Mouse (Mus musculus): ENCODE data around the gene 4833427G06Rik.

DNA sequence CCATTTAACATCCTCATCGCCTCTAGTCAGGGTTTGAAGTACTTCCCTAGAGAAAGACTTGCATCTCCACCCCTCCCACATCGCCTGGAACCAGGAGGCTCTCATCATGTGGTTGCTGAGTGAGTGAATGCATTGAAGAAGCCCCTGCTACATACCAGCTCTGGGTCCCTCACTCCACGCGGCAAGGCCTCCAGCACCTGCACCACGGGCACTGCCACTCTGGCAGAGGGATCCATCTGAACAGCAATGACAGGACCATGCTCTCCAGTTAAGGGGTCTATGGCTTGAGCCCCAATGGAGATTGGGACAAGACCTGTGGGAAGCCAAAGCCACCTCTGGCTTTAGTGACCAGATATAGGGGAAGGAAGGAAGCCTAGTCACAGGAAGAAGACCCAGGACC lies 45.4 kb upstream of the 4833427G06Rik start:
- TF ChIP-seq CTCF (IDR thresholded peaks at IDR 0.05; ENCODE audit: low read depth, low read length) (no peak), EP300 (IDR thresholded peaks at IDR 0.05; ENCODE audit: insufficient read depth, low read depth, low read length) (no peak), POLR2A (IDR thresholded peaks at IDR 0.05; ENCODE audit: insufficient read depth, low read length) (no peak)
